Mouse (Mus musculus): ENCODE measurements around the gene Gstt4.
"Not testable (repeated sequence)": the region's sequence is repeated elsewhere in the genome, so short reads cannot be mapped to it uniquely, and the experiment has no call there.

The Gstt4 gene

DNA sequence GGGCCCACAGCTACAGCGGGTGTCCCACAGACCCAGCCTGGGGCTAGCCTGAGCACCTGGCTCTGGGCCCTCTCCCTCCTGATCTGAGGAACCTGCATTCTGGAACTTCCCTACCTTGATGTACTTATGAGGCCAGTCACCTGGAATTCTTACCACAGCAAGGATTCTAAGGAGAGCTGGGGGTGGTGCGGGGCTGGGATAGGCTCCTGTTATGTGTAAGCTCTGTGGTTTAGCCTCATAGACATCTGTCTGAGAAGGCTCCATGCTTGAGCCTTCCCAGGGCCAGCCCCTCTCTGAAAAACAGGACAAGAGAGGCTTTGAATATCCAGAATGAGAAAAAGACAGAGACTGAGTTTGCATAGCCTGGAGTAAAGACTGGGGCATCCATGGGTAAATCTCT, at the start of gene Gstt4:
Gstt4 (minus strand) TSS at position 101 of the 400 bp plus-strand sequence.
- no peak for DNase-seq (ENCODE audit: low spot score)

DNA sequence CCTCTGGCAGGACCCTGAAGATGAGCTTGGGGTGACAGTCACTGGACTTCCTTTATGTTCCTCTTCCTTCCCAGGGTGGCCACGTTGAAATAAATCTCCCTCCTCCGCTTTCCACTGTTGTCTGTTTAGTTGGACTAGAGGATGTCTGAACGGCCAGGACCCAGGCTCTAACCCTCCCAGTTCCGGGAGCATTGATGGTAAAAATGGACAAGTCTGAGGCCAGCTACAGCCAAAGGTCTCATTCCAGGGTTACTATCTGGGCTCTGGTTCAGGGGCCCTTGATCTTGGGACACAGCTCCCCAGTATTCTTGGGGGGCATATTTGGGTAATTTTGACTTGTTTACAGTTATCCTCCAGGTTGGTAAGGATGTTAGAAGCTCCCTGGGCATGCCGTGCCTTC, 39.2 kb upstream of the Gstt4 start:
- no peak for DNase-seq (ENCODE audit: low spot score)

DNA sequence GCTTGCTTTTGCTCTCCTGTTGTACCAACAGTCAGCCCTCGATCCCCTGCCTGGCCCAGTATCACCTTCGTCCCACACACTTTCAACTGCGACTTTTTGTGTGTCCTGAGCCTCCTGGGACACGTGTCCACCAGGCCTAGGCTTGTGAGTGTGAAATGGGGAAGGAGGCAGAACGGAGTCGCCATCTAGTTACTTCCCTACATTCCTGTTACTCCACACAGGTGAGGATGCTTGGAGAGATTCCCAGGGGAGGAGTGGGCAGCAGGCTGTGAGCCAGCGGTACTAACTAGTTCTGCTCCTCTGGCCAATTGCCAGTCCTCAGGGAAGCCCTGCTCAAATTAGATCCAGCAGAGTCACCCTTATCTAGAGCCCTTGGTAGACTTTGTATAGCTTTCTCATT, 38.4 kb upstream of the Gstt4 start:
- no peak for DNase-seq (ENCODE audit: low spot score)

DNA sequence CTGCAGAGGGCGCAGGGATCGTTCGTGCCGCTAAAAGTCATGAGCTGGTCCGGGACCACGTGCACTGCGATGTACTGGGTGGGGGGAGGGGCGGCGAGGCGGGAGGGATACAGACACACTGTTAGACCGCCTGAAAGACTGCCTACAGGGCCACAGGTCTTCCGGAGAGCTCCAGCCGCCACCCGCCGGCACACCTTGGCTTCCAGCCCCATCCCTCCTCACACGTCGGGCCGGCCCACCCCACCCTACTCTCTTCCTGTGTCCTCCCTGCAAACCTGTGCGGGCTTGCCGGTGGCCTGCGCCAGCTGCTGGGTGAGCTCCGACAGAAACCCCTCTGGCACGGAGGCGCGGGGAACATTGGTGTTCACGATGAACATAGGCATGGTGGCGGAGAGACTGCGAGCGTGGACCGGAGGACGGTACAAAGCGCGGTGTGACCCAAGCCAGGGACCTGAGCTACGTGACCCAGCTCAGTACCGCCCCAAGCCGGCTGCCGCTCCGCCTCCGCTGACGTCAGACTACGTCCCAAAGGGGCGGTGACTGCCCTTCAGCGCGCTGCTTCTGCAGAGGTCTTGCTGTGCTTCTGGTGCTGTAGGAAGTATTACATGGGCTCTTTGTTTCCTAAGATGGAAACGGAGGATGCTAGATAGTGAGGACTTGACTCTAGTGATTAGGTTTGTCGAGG, 37.6 kb upstream of the Gstt4 start, which contains the start of gene Mif:
Mif (minus strand) TSS at position 455 of the 685 bp plus-strand sequence.
- peak; percentile 73 for DNase-seq (ENCODE audit: low spot score)

DNA sequence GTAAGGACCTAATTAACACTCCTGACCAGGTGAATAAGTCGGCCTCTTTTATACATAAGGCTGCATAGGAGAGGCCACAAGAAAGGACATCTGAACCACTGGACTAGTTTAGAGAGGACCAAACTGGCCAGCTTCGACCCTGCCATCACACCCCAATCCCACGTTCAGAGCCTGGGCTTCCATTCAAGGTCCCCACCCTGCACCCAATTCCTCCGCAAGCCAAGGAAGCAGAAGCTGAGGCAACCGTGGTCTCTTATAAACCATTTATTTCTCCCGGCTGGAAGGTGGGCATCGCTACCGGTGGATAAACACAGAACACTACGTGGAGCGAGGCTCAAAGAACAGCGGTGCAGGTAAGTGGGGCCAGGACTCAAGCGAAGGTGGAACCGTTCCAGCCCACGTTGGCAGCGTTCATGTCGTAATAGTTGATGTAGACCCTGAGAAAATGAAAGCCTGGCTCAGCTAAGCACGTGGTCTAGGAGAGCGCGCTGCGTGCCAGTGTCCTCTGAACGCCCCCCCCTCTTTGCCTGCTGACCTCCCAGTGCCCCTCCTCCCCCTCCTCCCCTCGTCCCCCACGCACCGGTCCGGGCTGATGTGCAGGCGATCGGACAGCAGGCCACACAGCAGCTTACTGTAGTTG, 36.9 kb upstream of the Gstt4 start:
- no peak for DNase-seq (ENCODE audit: low spot score)

DNA sequence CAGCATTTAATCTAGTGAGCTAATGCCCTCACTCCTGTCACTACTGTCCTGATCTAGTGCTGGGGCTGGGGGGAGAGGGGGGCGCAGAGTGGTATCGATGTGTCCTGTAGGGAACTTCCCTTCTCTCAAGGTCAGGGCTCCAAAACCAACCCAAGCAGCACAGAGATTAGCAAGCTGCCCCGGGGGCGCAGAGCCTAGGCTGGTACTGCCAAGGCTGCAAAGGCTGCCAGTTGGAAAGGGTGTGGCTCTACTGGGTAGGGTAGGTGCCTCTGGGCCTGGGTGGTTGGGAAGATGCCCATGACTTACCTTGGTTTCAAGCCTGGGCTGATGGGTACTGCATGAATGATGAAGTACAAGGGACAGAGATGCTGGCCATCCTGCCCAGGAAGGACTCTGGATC, 35.3 kb upstream of the Gstt4 start:
- no peak for DNase-seq (ENCODE audit: low spot score)

DNA sequence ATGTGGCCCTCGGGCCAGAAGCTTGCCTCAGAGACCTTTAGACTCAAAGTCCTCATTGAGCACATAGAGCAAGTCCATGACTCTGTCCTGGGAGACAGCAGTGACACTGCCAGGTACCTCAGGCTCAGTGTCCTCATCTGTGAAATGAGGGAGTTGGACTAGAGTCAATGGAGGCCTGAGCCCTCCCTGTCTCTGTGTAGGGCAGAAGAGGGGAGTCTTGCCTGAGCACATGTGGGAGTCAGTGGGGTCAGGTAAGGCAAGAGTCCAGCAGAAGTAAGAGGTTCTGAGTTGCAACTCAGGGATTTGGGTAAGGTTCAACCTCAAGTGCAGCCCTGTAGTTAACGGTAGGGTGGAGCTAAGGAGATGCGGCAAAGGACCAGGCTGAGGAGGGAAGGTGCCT, 34.6 kb upstream of the Gstt4 start:
- no peak for DNase-seq (ENCODE audit: low spot score)

DNA sequence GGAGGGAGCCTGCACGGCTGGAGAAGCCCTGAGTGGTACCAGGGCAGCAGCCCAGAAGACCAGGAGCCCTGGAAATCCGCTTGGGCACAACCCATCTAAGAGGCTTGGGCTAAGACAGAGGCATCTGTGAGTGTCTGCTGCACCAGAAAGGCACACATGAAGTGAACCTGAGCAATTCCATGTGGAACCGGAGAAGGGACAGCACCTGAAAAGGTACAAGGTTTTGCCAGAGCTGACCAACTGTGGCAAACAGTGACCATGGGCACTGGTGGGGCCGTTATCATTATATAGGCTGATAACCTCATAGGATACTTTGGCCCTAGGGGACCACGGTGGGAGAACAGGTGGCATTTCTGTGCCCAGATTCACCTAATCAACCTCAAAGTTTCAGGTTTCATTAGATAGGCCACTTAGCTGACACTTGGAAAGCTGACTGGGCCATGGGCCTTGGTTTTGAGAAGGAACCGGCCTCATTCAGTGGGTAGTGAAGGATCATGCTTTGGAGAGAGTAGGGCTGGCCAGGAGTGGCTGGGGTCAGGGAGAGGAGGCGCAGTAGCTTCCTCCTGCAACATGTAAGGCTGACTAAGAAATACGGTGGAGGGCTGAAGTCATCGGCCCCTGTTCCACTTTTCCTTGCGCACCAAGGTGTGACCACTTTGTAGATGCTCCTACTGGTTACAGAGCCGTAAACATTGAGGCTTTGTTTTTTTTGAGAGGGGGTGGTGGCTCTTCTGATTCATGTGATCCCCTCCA, 34.0 kb upstream of the Gstt4 start:
- DNase-seq (ENCODE audit: low spot score): no peak

DNA sequence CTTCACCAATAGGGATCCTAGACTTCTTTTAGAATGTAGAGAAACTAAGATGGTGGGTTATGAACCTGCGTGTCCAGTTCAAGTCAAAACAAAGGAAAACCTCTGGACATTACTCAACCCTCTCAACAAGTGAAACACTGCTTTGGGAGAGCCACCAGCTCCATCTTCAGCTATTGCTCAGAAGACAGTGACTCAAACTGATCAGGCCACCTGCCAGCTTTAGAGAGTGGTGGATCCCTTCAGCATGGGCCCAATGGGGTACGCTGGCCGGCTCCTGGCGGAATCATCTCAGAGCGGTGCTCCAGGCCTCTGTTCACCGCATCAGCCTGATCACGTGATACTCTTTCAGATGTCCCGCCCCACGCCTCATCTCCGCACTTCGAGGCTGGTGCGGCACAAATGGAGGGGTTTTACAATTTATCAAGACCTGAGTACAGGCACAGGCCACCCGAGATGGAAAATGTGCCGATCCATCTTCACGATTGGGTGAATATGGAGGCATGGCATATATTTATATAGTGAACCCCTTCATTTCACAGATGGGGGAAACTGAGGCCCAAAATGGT, 33.2 kb upstream of the Gstt4 start:
- DNase-seq (ENCODE audit: low spot score): no peak

DNA sequence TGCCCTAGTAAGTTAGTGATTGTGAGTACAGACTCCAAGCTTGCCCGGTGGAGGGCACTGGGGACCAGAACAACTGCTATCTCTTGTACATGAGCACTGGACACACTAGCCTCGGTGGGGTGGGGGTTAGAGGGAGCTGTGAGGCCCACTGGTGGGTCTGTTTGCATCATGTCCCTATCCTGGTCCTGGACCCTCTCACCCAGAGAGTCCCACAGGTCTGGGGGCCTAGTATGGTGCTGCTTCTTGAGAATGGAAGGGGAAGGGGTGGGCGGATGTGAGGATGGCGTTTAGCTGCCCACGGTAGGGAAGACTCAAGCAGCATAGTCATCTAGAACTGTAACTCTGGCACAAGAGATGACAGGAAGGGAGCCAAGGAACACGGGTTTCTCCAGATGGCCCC, 32.4 kb upstream of the Gstt4 start:
- no peak for DNase-seq (ENCODE audit: low spot score)

DNA sequence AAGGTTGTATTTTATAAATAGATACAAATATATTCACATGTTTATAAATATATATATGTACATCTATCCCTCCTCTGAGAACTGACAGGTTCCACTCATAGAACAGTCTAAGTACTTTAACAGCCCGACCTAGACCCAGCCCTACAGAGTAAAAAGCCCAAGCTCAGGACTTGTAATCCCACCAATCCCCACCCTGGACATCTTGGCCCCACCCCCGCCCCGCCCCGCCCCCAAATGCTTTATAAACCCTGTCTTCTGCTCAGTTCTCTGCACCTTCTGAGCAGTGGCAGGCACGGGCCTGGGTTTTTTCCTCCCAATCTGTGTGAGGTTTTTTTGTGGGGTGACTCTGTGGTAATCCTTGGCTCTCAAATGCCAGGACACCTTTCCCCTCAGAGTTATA, 31.8 kb upstream of the Gstt4 start:
- DNase-seq (ENCODE audit: low spot score): no peak

DNA sequence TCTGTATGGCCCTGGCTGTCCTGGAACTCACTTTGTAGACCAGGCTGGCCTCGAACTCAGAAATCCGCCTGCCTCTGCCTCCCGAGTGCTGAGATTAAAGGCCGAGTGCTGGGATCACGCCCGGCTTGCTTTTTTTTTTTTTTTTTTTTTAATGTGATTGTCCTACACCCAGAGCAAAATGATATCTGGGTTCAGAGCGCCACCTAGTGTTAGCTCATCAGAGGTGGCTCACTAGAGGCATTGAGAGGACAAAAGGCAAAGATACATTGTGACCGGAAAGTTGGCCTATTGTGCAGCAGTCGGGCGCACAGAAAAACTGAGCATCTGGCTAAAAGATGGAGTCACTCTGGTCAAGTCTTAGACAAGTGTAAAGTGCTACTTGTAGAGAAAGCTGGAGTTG, 31.1 kb upstream of the Gstt4 start:
- peak; percentile 72 for DNase-seq (ENCODE audit: low spot score)

DNA sequence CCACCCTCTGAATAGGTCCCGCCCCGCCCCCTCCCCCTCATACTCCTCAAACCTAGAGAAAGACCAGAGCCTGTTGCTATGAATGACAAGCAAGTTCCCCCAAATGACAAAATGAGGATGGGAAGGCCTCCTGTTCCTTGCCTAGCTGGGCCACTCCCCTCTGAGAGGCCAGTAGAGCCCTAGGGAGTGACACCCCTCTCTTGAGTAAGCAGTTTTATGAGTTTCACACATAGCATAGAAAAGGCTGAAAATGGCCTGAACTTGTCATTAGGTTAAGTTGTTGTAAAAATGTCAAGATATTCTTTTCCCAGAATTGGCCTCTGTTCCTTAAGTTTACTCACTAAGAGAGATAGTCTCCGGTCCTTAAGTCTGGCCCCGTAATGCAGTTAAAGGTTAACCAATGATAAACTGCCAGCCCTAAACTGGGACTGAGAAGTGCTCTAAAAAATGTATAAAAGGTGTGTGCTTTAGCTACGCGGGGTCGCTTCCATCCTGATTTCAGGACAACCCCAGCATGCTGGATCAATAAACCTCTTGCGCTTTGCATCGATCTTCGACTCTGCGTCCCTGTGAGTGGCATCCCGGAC, 30.3 kb upstream of the Gstt4 start:
- no peak for DNase-seq (ENCODE audit: low spot score)

DNA sequence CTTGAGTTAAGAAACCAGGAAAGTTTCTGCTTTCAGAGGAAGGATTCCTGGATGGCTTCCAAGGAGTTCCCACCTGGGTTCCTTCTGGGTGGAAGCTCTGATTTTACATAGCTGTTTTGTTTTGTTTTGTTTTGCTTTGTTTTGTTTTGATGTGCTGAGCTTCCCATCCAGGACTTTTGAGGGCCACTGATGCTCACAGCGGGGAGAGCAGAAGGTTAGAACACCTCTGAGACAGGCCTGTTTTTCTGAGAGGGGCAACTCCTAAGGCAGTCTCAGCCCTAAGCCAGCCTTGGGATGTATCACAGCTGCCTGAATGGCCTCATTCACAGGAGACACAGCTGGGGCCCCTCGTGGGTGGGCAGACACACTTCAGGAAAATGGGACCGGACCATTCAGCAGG, 29.3 kb upstream of the Gstt4 start:
- DNase-seq (ENCODE audit: low spot score): no peak

DNA sequence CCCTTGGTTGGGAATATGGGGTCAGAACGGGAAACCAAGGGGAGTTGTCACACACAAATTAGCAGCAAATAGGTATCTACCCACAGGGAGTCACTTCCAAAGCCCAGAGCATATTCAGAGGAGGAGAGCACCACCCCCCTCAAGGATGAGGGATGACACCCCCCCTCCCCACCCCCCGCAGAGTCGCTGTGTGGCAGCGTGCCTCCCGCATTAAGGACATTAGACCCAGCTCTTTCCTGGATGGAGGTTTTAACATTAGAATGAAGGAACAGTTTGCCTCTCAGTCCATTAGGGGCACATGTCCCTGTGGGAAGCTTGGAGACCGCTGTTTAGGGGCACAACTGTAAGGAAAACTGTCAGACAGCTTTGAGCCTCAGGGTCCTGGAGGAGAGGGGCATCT, 28.7 kb upstream of the Gstt4 start:
- DNase-seq (ENCODE audit: low spot score): no peak

DNA sequence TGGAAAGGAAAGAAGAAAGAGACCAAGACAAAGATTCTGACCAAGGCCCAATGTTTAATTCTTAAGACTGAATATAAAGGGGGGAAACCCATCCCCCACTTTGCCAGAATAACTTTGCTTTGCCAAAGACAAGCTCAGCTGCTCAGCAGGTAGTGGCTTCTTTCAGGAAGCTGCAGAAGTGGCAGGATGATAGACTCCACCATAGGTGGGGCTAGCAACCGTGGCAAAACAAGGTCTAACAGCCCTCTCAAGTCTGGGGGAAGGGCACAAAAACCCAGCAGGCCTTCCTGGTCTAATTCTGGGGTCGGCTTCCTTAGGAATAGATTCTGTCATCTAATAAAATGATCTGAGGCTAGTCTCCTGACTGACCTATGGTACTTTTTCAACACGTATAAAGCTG, 26.0 kb upstream of the Gstt4 start:
- no peak for DNase-seq (ENCODE audit: low spot score)

DNA sequence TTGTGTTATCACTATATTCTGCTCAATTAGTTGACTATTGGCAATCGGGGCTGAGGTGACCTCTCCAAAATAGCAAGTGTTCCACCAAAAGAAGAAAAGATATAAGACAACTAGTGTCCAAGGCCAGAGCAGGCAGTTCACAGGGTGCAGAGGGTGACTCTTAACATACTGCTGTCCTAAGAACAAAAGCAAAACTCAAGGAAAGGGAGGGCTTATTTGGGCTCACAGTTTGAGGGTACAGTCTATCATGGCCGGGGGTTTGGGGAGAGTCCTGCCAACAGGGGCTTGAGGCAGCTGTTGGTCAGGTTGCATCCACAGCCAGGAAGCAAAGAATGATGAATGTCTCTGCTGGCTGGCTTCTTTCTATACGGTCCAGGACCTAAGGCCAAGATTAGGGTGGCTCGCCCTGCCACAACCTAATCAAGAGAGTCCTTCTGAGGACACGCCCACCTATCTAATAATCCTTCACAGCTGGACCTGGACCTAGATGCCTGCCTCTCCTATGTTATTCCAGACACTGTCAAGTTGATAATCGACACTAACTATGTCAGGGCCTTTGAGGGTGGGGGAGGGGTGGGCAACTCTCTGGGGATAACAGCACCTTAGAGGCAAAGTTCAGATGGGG, 23.1 kb upstream of the Gstt4 start:
- no peak for DNase-seq (ENCODE audit: low spot score)

DNA sequence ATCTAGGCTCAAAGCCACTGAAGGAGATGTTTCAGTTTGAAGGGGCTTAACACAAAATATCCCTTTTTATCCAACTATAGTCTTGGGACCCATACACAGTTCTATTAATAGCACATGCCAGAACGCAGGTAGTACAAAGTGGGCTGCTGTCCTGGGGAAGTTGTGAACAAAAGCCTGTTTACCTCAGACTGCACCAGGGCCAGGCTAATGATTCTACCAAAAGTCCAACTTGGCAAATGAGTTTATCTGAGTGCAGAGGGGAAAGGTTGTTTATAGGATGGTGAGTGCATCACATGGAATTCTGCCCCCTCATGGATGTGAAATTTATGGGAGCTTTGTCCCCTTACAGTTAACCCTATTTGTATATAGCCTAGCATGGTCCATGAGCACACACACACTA, 22.5 kb upstream of the Gstt4 start:
- no peak for DNase-seq (ENCODE audit: low spot score)

DNA sequence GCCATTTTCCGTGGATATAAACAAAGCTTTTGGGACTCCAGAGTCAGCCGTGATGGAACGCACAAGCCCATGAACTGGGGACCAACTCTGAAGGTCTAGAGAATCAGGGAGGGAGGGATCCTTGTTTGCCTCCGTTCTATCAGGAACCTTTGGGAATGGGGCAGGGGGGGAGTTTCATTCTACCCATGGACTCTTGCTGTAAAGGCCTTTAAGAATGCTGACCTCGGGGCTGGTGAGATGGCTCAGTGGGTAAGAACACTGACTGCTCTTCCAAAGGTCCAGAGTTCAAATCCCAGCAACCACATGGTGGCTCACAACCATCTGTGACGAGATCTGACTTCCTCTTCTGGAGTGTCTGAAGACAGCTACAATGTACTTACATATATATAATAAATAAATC, 21.6 kb upstream of the Gstt4 start:
- DNase-seq (ENCODE audit: low spot score): not testable (repeated sequence)

DNA sequence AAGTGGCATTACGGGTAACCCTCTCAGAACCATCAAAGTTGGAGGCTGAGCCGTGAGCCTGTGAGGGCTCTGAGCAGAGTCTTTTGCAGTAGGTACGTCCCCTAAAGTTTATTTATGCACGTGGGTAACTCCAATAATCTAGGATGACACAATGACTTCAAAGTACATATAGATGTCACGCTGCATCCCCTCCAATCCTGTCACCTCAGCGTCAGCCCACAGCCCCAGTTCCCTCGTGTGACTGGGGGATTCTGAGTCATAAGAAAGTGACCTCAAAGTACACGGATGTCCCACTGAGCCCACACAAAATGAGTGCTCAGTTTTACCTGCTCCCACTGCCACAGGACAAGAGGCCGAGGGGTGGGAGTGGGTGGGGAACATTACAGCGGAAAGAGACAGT, 16.7 kb upstream of the Gstt4 start:
- no peak for DNase-seq (ENCODE audit: low spot score)

DNA sequence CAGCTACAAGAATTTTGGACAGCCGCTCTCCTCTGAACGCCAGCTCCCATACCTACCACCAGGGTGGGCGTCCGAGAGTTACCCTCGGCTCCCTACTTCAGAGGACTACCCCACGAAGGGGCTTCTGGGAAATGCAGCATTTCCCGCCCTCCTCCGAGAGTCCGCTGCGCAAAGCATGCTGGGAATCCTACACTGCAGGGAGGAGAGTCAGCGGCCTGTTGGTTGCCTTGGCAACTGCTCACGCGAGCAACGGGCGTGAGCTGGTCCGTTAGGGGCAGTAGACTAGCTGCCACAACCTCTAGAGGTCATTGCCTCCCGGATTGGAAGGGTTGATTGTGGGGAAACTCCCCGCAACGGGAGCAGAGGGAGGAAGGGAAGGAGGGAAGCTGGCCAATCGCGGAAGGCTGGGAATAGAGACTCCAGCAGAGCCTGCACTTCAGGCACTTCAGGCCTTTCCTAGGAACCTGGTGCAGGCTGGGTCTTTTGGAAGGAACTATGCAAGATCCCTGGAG, 15.0 kb upstream of the Gstt4 start, which contains the start of gene Gstt2:
Gstt2 (minus strand) TSS at position 177 of the 512 bp plus-strand sequence.
- DNase-seq (ENCODE audit: low spot score): peak; percentile 86

All from left cerebral cortex, adult 11 months (tissue).